Mouse (Mus musculus) MEL (cell line): ENCODE measurements around the gene Cntn5.

Source experiments
- CTCF ChIP-seq, 3 experiments: IDR thresholded peaks in 2 of 3; conservative IDR thresholded peaks in 1 of 3; 2 replicates each; pipeline ENCODE4 v1.5.1; 2011 to 2012; ENCODE audit warnings: low read length in 3 of 3, low read depth in 2 of 3, mild to moderate bottlenecking in 2 of 3, improper control_type of control experiment in 1 of 3, inconsistent platforms in 1 of 3, mixed read lengths in 1 of 3, moderate library complexity in 1 of 3; ENCODE audit not compliant: control insufficient read depth in 1 of 3, insufficient read depth in 1 of 3, poor library complexity in 1 of 3, severe bottlenecking in 1 of 3
- EP300 ChIP-seq, 2 experiments: IDR thresholded peaks; 2 replicates each; pipeline ENCODE4 v1.6.1; 2011; ENCODE audit warnings: improper control_type of control experiment in 2 of 2, low read length in 2 of 2, low read depth in 1 of 2, mild to moderate bottlenecking in 1 of 2
- ETS1 ChIP-seq: IDR thresholded peaks from 2 replicates; pipeline ENCODE4 v1.6.1; 2012; ENCODE audit warnings: low read depth, mild to moderate bottlenecking, inconsistent platforms, low read length, improper control_type of control experiment, moderate library complexity
- ZC3H11A ChIP-seq: IDR thresholded peaks from 2 replicates; pipeline ENCODE4 v1.6.1; 2012; ENCODE audit warnings: low read depth, mild to moderate bottlenecking, inconsistent platforms, low read length, improper control_type of control experiment

DNA sequence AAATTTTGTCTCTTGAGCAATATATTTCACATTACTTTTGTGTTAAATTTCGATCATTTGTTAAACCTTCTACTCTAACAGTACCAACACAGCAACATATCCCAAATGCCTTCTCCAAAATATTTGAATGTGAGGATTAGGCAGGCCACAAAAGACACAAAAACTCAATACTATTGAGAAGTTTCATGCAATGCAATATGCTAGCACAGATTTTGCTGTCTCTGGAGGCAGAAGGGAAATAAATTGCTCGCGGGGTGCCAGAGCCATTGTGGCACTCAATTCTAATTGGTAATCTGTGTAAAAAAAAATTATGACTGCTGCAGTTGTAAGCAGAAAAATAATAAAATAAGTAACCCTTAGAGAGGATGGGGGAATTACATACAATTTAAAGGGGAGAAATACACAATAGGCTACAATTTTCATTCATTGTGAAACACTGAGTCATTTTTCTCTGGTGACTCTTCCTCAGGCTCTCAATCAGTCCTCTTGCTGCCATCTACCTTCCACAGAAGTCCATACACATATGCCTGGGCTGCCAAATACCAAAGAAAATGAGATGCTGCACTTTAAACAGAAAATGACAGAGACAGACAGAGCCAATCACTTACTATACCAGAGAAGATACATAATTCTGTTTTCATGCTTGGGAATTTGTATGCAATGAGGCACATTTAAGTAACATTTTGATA lies 48.2 kb downstream of the Cntn5 start:
- no peak for TF ChIP-seq CTCF (IDR thresholded peaks at IDR 0.05 in 2 of 3, conservative IDR thresholded peaks at IDR 0.05 in 1 of 3; ENCODE audit: control insufficient read depth in 1 of 3, insufficient read depth in 1 of 3, low read depth in 2 of 3, low read length in 3 of 3, poor library complexity in 1 of 3, severe bottlenecking in 1 of 3)
- no peak for TF ChIP-seq EP300 (IDR thresholded peaks at IDR 0.05; ENCODE audit: low read depth in 1 of 2, low read length in 2 of 2)
- TF ChIP-seq ZC3H11A = no peak
- TF ChIP-seq ETS1 = no peak
